Mouse (Mus musculus) cerebellum, adult 2 months (tissue): ENCODE results near the gene Rbfox1. TPM values are rescaled to one million over a fixed set of nuclear protein-coding genes. Genes with fewer than 3 reads are reported as not detected.

ENCODE experiments used
- DNase-seq, 2 experiments: peaks; one replicate each; pipeline ENCODE4 v3.0.0; 2021
- H3K27ac ChIP-seq: fragments of 200-500 bp; 2 replicates; pipeline ENCODE4 v1.5.1; 2012; ENCODE audit warnings: low read length, control low read depth, inconsistent platforms; ENCODE audit not compliant: insufficient read depth
- H3K27me3 ChIP-seq: fragments of 200-500 bp; 2 replicates; pipeline ENCODE4 v1.6.1; 2012; ENCODE audit warnings: inconsistent platforms, mild to moderate bottlenecking, low read length, moderate library complexity; ENCODE audit not compliant: control insufficient read depth, insufficient read depth
- H3K4me1 ChIP-seq: fragments of 200-500 bp; 2 replicates; pipeline ENCODE4 v1.6.1; 2011; ENCODE audit warnings: low read length; ENCODE audit not compliant: control insufficient read depth, insufficient read depth
- H3K4me3 ChIP-seq: fragments of 200-500 bp; replicated peaks from 2 replicates; pipeline ENCODE3; 2011; ENCODE audit warnings: mild to moderate bottlenecking, low read depth, low read length, control low read depth; ENCODE audit not compliant: insufficient read depth
- CTCF ChIP-seq: fragments of 200-500 bp; IDR thresholded peaks from 2 replicates; pipeline ENCODE4 v1.5.1; 2011; ENCODE audit warnings: low read depth, mild to moderate bottlenecking, control low read depth, low read length, moderate library complexity, borderline replicate concordance; ENCODE audit not compliant: insufficient read depth
- POLR2A ChIP-seq: fragments of 200-500 bp; IDR thresholded peaks from 2 replicates; pipeline ENCODE4 v1.6.1; 2011; ENCODE audit warnings: low read length, control low read depth, borderline replicate concordance; ENCODE audit not compliant: insufficient read depth
- WGBS: fragments of 180-500 bp; shearing (Covaris S2); methylation state at CpG from one replicate; pipeline ENCODE4 v1.1.7; 2018; 5-methylcytosine and 5-hydroxymethylcytosine counted together
- polyA plus RNA-seq: library from polyadenylated mRNA; depleted of rRNA; stranded (reverse); fragments of >200 nt; gene quantifications from 2 replicates; pipeline ENCODE4 v1.2.3, GENCODE M21; 2012

Gene Rbfox1
- polyA plus RNA-seq, 1 experiment: 132 TPM

GRCm38 (mm10) chr16:6135016-6135415 lies 249.9 kb downstream of the Rbfox1 start:
- no peak for TF ChIP-seq POLR2A
- no peak for TF ChIP-seq CTCF
- DNase-seq: peak; percentile 51 to 60
- 77% methylated on average over 7 of the region's 7 CpGs for WGBS

GRCm38 (mm10) chr16:6139432-6139831 lies 254.3 kb downstream of the Rbfox1 start:
- peaks cover 2% of the 10 kb centered on the region; the same call in 1 of the 2 replicates for H3K4me1 ChIP-seq
- no peak overlapping the region for H3K27ac ChIP-seq
- TF ChIP-seq POLR2A (no peak), CTCF (no peak)
- DNase-seq: no peak
- H3K27me3 ChIP-seq: no peaks in the 10 kb centered on the region
- 98% methylated on average over 1 of the region's 1 CpGs for WGBS
- no peak overlapping the region for H3K4me3 ChIP-seq

More at GRCm38 (mm10) chr16:6135016-6135415, 249.9 kb downstream of the Rbfox1 start:
- Histone ChIP-seq H3K4me1 (peaks cover 2% of the 10 kb centered on the region; the same call in 1 of the 2 replicates), H3K27me3 (no peaks in the 10 kb centered on the region), H3K4me3 (no peak overlapping the region), H3K27ac (no peak overlapping the region)

- no peak overlapping the region for H3K27ac ChIP-seq
These were observed 262.8 kb downstream of the Rbfox1 start for GRCm38 (mm10) chr16:6147957-6148356.

GRCm38 (mm10) chr16:6149345-6149744 lies 264.2 kb downstream of the Rbfox1 start:
- Histone ChIP-seq H3K27me3 (no peaks in the 10 kb centered on the region), H3K4me3 (no peak overlapping the region), H3K4me1 (peaks cover 4% of the 10 kb centered on the region; the same call in 1 of the 2 replicates), H3K27ac (no peak overlapping the region)
- WGBS: 17% methylated on average over 4 of the region's 4 CpGs
- DNase-seq: peak; percentile 50 to 75
- TF ChIP-seq CTCF (no peak), POLR2A (no peak)

More at GRCm38 (mm10) chr16:6147957-6148356, 262.8 kb downstream of the Rbfox1 start:
- 72% methylated on average over 7 of the region's 7 CpGs for WGBS
- H3K4me3 ChIP-seq: no peak overlapping the region
- peak in 1 of 2 experiments; percentile 29 for DNase-seq
- TF ChIP-seq POLR2A (no peak), CTCF (no peak)
- peaks cover 4% of the 10 kb centered on the region; the same call in 1 of the 2 replicates for H3K4me1 ChIP-seq
- H3K27me3 ChIP-seq: no peaks in the 10 kb centered on the region

GRCm38 (mm10) chr16:6155556-6155955 lies 270.4 kb downstream of the Rbfox1 start:
- DNase-seq: peak; percentile 86 to 89
- Histone ChIP-seq H3K27ac (peak overlapping the region; percentile 61), H3K4me1 (peaks cover 4% of the 10 kb centered on the region; the same call in 1 of the 2 replicates), H3K4me3 (no peak overlapping the region), H3K27me3 (no peaks in the 10 kb centered on the region)
- WGBS: 22% methylated on average over 2 of the region's 2 CpGs
- TF ChIP-seq CTCF (no peak), POLR2A (no peak)

GRCm38 (mm10) chr16:6164476-6164875 lies 279.3 kb downstream of the Rbfox1 start:
- peaks cover 4% of the 10 kb centered on the region; the same call in 1 of the 2 replicates for H3K4me1 ChIP-seq
- 26% methylated on average over 4 of the region's 4 CpGs for WGBS
- DNase-seq: peak; percentile 40 to 68
- TF ChIP-seq POLR2A (no peak), CTCF (no peak)
- no peak overlapping the region for H3K4me3 ChIP-seq
- H3K27ac ChIP-seq: no peak overlapping the region
- no peaks in the 10 kb centered on the region for H3K27me3 ChIP-seq

GRCm38 (mm10) chr16:6169346-6169745 lies 284.2 kb downstream of the Rbfox1 start:
- Histone ChIP-seq H3K27me3 (no peaks in the 10 kb centered on the region), H3K27ac (no peak overlapping the region), H3K4me1 (peaks cover 8% of the 10 kb centered on the region; the same call in 1 of the 2 replicates), H3K4me3 (no peak overlapping the region)
- no peak for TF ChIP-seq CTCF
- no peak for TF ChIP-seq POLR2A
- DNase-seq: no peak
- 96% methylated on average over 5 of the region's 5 CpGs for WGBS

- 35% methylated on average over 9 of the region's 9 CpGs for WGBS
- Histone ChIP-seq H3K27me3 (no peaks in the 10 kb centered on the region), H3K27ac (no peak overlapping the region), H3K4me1 (peaks cover 4% of the 10 kb centered on the region; the same call in 1 of the 2 replicates), H3K4me3 (no peak overlapping the region)
- no peak for TF ChIP-seq CTCF
- no peak for TF ChIP-seq POLR2A
- DNase-seq: peak; percentile 41 to 59
These were observed 295.7 kb downstream of the Rbfox1 start for GRCm38 (mm10) chr16:6180819-6181218.

- H3K27me3 ChIP-seq: no peaks in the 10 kb centered on the region
- DNase-seq: no peak
These were observed 297.2 kb downstream of the Rbfox1 start for GRCm38 (mm10) chr16:6182329-6182728.

More at GRCm38 (mm10) chr16:6182329-6182728, 297.2 kb downstream of the Rbfox1 start:
- Histone ChIP-seq H3K4me3 (no peak overlapping the region), H3K27ac (no peak overlapping the region), H3K4me1 (peaks cover 4% of the 10 kb centered on the region; the same call in 1 of the 2 replicates)
- TF ChIP-seq CTCF (no peak), POLR2A (no peak)
